Mouse (Mus musculus) layer of hippocampus, postnatal 14 days (tissue): ENCODE results near the gene Gng10. TPM values are rescaled to one million over a fixed set of nuclear protein-coding genes. Genes with fewer than 3 reads are reported as not detected.

ENCODE experiments used
- DNase-seq, 2 experiments: peaks; one replicate each; pipeline ENCODE4 v3.0.0; 2021 to 2022; ENCODE audit warnings: low spot score in 2 of 2, mixed read lengths in 1 of 2
- long read RNA-seq, 2 experiments: library from polyadenylated mRNA; stranded (forward); transcript quantifications; one replicate each; pipeline ENCODE4 v2.0.0; 2021
- total RNA-seq, 2 experiments: library from RNA; stranded (reverse); gene quantifications; 2 replicates each; pipeline ENCODE4 v1.2.3; 2021

Gene Gng10
- 100 to 1,000 TPM; 109 to 110 TPM for total RNA-seq
- long read RNA-seq, experiment 1, transcript Gng10-201 (3 exons, 1,192 nt): major isoform, 87 of 90 reads
- long read RNA-seq, experiment 1, partial matches to known transcripts: 0 of 90 reads
- long read RNA-seq, experiment 1, other reads (novel, unspliced or antisense): 1 of 90 reads
- long read RNA-seq, experiment 2, transcript Gng10-201 (3 exons, 1,192 nt): major isoform, 154 of 158 reads
- long read RNA-seq, experiment 2, partial matches to known transcripts: 0 of 158 reads
- long read RNA-seq, experiment 2, other reads (novel, unspliced or antisense): 2 of 158 reads

DNA sequence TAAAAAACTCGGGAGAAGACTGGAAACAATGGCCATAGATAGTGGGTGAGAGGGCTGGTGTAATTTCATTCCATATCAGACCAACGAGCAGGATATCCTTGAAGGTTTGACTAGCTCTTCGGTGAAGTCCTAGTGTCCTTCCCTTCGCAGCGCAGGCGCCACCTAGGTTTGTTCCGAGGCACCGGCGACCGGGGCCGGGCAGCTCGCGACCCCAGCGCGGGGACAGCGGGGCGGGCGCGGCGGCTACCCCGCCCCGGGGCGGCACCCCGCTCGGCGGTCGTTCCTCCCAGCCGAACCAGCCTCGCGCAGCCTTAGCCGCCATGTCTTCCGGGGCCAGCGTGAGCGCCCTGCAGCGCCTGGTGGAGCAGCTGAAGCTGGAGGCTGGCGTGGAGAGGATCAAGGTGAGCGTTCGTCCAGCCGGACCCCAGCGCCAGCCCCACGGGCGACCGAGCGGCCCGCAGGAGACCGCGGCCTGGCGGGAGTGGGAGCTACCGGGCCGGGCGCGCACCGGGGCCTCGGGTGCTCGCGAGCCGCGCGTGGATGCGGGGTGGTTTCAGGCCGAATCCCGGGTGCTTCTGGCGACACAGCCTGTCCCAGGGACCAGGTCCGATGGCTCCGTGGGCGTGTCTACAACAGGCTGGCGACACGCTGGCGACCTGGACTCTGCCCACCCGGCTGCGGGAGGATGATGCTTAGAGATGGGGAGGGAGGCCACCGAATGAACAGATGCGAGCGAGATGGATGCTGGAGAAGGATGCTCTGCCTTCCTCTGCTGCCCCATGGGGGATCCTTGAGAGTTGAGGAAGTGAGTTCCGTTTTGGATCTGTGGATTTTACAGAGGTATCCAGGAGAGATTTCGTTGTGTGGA is at the start of gene Gng10:
TSS of gene Gng10 (plus strand) at position 171 of the 868 bp plus-strand sequence.
- peak; percentile 62 to 79 for DNase-seq

DNA sequence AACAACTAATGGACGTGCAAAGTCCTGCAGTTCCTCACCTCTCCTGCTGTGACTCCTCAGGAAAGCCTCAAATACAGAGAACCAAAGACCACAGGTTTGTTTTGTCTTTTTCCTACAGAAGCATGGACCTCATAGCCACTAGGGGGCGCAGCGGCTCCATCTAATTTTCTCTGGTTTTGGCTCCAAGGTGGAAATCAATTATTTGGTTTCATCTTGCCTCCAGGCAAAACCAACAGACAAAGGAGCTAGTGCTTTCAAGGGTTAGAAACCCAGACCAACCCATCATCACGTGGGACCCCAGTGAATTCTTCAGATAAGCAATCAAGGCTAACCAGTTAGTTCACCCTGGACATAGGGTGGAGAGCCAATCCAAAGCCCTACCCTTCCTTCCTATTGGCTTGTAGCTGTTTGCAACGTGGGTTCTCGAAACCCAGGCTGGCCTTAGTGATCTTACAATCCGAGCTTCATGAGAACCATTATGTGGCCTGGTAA is 49.7 kb upstream of the Gng10 start:
- peak; percentile 84 for DNase-seq

DNA sequence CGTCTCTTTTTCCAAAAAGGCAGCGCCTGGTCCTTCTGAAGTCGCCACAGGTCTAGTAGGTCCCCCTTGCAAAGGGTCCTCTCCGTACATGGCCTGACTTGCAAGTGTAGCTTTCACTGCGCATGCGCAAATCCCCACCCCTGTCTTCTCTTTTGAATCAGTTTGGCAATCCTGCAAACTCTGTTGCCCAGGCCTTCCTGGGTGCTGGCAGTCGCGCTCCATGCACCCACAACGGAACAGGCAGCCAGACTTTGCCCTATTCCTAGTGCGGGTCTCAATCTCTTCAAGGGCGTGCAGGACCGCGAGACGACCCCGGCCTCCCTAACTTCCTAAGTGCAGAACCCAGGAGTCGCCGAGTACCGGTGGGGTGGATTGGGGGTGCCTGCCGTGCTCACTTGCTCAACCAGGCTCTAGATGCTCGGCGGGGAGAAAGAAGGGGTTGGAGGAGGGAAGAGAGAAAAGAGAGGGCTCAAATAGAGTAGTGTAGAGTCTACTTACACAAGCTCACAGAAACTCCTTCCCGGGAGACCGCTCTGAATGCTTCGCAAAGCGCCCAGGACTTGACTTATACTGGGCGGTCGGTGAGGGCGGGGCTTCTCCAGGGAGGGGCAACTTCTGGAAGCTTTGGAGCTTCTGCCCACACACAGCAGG is 48.2 kb upstream of the Gng10 start, which contains the start of gene Ptgr1:
TSS of gene Ptgr1 (minus strand) at position 580 of the 651 bp plus-strand sequence.
- peak; percentile 73 to 87 for DNase-seq

DNA sequence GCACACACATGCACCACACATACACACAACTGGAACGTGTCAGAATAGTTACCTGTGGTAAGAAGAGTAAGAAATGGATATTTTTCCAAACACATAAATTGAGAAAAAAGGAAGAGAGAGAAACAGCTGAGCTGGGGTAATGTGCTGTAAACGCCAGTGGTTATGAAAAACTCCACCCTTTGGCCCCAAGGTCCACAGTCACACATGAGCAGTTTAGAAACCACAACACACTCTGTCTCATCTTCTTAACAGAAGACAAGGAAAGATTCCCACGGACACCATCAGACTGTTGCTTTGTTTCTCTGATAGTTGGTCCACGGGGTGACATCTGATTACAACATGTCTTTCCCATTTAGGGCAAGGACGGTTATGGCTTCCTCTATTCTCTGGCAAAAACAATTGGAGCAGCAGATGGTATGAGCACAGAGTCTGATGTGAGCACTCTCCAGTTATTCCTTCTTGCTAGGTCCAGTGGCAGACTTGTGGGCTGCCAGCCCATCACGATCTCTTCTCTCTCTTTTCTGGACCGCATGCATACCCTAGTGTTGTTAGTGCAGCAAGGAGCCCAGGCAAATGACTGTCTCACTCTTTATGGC is 45.5 kb upstream of the Gng10 start:
- no peak for DNase-seq

DNA sequence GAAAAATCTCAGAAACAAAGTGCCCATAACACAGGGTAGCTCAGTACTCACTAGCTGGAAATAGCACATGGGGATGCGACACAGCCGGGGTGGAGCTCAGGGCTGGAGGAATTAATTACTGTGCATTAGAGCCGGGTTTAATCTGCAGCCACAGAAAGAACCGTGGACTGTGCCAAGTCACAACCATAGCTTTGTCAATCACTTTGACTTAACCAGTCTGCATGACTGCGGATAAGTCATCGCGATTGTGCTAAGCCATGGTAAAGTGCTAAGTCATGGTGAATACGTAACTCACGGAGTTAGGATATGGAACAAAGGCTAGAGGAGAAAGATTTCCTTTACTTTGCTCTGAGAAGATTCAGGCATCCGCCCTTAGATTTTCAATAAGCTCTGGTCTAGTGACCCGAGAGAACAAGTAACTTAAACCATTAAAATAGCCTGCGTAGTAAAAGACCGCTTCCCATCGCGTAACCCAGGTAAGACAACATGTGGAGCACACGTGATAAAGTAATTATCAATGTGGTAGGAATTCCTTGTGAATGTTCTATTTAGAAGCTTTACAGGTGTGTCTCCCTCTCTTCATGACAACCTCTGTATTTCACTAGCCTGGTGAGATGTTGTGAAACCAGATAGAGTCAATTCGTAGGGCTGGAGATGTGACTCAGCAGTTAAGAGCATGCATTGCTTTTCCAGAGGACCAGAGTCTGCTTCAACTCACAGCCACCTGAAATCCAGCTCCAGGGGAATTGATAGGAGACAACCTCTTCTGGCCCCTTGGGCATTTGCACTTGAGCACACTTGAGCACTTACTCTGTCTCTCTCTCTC is 44.1 kb upstream of the Gng10 start:
- no peak for DNase-seq

DNA sequence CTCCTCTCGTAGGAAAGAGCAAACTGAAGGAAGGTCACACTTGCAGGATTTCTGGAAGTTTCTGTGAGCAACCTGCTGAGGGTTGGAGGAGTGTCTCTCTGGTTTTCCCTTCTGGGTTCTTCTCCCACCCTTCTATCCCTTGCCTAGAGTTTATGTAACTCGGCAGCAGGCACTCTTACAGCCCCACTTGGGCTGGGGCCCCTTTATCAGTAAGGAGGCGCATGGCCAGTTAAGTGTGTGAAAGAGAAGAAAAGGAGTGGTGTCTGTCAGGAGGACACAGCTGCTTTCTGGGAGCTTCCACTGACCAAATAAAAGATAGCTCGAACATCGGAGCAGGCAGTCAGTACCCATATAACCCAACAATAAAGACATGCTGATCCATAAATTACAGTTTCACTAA is 42.7 kb upstream of the Gng10 start:
- DNase-seq: no peak

DNA sequence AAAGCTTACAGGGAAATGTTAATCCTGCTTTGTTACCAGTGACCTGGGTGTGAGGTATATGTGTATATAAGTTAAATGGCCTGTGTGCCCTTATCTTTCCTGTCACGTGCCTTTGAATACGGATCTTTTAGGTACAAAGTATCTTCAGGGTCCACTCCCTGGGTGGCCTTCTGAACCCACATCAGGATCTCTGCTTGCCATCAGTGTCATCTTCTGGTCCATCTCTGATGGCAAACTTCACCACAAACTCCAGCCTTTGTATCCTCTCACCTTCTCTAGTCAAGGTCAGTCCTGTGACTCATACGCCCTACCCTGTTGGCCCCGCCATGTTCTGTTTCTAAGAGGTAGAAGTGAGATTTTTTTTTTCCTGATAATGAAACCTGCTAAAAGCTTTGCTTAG is 40.1 kb upstream of the Gng10 start, which contains the start of gene Dnajc25:
TSS of gene Dnajc25 (plus strand) at position 301 of the 400 bp plus-strand sequence.
- no peak for DNase-seq

DNA sequence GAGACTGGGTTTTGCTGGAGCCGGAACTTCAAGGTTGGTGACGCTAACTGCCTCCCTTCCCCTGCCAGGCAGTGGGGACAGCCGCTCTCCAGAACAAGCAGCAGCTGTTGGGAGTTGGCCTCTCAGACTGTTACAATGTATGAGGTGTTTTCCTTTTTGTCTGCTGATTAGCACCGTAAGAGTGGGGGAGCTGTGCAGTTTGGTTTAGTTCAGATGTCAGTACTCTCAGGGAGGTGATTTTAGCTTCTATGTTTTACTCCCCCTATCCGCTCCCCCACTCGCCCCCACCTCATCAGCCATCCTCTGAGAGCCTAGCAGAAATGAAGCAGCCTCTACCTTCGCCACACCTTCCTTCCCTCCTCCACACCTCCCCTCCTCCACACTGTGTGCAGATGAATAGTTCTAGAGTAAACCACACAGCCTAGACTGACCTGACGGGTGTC is 39.6 kb upstream of the Gng10 start:
- DNase-seq: no peak

DNA sequence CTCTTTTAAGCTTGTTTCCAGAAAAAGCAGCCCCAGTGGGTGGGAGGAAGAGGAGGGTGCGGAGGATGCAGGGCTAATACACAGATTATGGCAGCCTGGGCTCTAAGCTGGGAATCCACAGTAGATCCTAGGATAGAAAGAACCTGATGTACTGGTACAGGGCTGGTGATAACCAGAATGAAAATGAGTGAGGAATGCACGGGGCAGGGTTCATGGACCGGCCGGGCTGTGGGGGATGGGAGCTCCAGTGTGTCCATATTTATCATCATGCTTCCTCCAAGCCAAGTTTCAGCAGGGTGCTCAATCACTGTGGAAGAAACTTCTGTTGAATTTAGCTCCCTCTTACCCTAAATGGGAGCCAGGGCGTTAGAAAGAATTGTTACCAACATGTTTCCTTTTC is 37.8 kb upstream of the Gng10 start:
- no peak for DNase-seq

DNA sequence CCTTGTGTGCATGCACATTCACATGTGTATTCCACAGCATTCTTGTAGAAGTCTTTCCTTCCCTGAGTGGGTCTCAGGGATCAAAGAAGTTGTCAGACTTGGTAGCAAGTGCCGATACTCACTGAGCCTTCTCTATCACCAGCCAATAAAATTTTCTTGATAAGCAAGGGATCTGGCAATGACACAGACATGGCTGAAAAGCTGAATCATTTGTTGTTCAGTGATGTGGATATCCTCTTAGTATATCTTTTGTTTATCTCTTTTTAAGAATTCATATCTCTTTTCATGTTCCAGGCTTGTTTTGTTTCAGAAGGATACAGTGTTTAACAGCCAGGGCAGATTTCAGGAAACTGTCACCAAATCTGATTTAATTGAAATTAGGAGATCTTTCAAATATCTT is 36.2 kb upstream of the Gng10 start:
- DNase-seq: no peak

DNA sequence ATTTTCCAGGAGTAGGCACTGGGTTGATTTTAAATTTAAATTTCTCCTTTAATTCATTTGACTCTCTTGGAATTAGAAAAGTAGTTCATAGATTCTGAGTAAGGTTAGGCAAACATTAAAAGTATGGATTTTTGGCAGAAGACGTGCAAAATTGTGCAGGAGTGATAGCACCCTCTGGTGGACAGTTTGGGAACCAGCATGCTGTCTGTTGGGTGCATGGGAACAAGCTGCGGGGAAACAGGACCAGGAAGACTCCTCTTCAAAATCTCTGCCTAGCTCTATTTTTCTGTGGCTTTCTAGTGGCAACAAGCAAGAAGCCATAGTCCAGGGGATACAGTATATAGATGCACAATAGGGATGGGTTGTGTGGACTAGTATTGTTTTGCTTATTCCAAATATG is 35.2 kb upstream of the Gng10 start:
- peak; percentile 74 to 85 for DNase-seq

DNA sequence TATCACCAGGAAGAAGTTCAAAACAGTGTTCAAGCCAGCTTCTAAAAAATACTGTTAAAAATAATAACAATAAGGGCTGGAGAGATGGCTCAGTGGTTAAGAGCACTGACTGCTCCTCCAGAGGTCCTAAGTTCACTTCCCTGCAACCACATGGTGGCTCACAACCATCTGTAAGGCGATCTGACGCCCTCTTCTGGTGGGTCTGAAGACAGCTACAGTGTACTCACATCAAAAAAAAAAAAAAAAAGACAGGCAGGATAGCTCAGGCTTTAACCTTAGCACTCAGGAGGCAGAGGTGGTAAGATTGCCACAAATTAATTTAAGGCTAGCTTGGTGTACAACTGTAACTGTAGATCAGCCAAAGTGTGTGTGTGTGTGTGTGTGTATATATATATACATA is 34.3 kb upstream of the Gng10 start:
- DNase-seq: no peak

DNA sequence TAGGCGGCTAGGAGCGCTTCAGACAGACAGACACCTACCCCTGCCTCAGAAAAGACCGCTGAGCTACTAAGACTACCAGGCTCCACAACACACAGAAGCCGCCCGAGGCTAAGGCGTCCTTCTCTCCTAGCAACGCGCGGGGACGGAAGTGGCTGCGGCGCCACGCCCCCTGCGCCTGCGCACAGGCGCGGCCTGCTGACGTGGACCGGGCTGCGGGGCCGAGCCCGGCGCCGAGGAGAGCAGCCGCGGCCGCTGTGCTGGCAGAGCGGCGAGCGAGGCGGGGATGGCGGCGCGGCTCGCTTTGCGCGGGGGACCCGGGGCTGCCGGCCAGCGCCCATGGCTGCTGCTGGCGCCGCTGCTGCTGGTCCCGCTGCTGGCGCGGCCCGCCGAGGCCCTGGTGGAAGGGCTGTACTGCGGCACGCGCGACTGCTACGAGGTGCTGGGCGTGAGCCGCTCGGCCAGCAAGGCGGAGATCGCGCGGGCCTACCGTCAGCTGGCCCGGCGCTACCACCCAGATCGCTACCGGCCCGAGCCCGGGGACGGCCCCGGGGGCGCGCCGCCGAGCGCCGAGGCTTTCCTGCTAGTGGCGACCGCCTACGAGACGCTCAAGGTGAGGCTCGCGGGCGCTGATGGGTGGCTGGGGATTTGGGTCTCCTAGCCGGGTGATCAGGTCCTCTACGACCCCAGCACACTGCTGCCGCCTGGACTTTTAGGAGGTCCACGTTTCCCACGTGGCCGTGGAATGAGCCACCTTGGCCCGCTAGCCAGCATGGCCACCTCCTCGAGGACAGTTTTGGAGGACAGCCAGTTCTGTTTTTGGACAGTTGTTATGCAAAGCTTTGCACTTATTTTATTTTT is 31.7 kb upstream of the Gng10 start, which contains the start of gene Gm20503:
TSS of gene Gm20503 (plus strand) at position 263 of the 858 bp plus-strand sequence.
- DNase-seq: peak; percentile 87 to 92

DNA sequence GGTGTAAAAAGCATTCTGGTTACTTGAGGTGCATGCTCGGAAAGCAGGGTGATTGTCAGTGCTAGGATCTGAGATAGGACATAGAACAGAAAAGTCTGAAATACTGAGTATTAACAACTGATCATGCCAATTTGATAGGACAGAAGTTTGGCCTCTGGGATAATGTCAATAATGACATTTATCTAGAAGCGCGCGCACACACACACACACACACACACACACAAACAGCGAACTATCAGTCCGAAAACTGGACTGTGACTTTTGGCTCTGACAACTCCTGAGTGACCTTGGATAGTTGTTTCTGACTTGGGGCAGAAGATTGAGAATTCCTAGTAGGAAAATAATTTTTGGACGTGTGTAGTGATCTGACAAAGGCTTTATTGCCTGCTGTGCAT is 31.1 kb upstream of the Gng10 start:
- DNase-seq: no peak

DNA sequence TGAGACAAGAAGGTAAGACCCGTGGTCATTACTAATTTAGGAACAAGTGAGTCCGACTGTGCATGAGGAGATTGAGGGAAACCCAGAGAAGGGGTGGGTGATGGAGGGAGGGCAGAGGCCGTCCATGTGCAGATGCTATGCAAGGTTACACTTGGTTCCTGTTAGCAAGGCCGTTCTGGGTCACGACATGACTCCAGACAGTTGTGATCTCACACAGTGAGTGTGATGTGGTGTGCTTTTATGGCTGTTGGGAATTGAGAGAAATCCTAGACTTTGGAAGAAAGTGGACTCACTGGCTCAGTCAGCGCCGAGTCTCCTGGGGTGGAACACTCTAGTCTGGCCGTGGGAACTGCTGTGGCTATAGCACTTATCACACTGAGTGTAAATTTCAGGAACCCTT is 28.7 kb upstream of the Gng10 start:
- no peak for DNase-seq

DNA sequence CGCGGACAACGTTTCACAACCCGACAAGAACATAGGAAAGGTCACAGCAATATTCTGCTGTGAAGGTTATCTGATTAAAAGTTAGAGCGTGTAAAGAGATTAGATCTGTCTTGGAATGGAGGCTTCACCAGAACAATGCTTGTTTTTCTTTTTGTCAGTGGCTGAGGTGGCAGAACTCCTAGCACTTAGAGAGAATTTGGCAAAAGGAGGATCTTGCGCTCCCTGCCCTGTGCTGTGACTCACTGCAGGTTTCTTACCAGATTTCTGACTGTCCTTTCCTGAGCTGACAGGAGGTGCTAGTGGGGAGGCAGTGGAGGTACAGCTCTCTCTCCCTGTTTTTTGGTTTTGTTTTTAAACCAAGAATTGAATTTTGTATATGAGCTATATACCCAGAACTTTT is 27.9 kb upstream of the Gng10 start:
- no peak for DNase-seq

DNA sequence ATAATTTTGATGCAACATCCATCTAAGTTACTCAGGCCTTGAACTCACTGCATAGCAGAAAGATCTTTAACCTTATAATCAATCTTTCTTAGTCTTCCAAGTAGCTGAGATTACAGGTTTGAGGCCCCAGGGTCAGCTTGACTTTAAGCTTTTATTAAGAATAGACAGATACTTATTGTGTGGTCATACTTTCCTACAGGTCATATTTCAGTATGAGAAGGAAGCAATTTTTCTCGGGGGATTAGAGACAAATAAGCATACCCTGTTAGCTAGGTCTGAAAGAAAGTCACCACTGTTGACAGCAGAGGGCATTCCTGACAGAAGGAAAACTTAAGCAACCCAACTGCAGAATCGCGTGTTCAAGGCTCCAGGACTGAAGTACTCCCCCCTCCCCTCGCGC is 26.9 kb upstream of the Gng10 start:
- DNase-seq: no peak

DNA sequence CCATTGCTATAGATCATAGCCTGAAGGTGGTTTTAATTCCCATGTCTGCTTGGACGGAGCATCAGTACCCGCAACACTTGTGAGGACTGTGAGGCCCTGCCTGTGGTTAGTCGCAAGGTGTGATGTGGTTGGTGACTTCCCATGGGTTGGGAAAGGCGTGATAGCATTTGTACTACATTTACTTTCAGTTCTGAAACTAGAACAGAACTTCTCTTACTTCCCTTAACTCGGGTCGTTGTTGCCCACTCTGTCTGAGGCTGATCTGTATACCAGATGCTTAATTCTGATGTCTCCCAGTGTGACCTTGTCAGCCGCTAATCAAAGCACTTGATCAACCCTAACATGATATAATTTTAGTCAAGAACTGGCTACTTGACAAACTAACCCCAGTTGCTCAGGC is 25.7 kb upstream of the Gng10 start:
- DNase-seq: no peak

DNA sequence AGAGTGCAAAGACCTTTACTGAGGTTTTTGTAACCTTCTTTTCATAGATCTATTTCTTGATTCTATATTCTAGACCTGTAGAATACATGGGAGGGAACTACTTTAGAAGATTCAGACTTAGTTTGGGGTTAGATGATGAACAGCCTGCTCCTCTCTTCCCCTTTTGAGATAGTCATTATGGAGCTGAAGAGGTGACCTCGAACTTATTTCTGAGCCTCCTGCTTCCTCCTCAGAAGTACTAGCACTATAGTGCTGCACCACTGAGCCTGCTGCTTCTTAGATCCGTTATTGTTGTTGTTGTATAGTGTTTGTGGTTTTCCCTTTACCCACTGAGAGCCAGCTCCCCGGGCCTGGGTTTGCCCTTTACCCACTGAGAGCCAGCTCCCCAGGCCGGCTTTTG is 25.2 kb upstream of the Gng10 start:
- no peak for DNase-seq
